Mouse (Mus musculus) urinary bladder, adult 2 months (tissue): Measurements from ENCODE around the gene A730071L15Rik. TPM values are rescaled to one million over a fixed set of nuclear protein-coding genes. Genes with fewer than 3 reads are reported as not detected.

ENCODE experiments used
- DNase-seq: peaks from one replicate; pipeline ENCODE4 v3.0.0; 2022; ENCODE audit warnings: low spot score
- polyA plus RNA-seq: library from polyadenylated mRNA; depleted of rRNA; stranded (reverse); fragments of >200 nt; gene quantifications from 2 replicates; pipeline ENCODE4 v1.2.3, GENCODE M21; 2012; rRNA removed

Gene A730071L15Rik
- polyA plus RNA-seq, result 0.31 and 0.32 TPM in 2 replicates

GRCm38 (mm10) chr11:6199410-6200086 lies at the start of gene A730071L15Rik:
A730071L15Rik (plus strand) TSS chr11:6200029.
- DNase-seq, result no peak

DNA sequence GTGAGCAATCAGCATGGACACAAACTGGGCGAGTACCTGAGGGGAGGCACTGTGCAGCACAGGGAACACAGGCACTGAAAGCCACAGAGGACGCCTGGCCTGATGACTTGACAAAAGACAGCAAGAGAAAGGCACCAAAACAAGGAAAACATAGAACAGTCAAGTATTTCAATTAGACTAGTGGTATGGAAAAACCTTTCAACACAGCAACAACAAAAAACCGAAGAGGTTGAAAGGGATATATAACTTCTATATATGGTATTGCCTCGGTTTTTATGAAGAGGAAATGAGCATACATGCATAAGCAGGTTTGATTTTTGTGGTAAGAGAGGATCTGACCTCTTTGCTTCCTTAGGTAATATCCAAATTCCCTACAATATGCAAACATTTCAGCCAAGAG lies 47.0 kb upstream of the A730071L15Rik start:
- DNase-seq, result no peak

- no peak for DNase-seq
Measured at GRCm38 (mm10) chr11:6154211-6154701, 45.6 kb upstream of the A730071L15Rik start.

GRCm38 (mm10) chr11:6156651-6157050 lies 43.2 kb upstream of the A730071L15Rik start:
- no peak for DNase-seq

DNA sequence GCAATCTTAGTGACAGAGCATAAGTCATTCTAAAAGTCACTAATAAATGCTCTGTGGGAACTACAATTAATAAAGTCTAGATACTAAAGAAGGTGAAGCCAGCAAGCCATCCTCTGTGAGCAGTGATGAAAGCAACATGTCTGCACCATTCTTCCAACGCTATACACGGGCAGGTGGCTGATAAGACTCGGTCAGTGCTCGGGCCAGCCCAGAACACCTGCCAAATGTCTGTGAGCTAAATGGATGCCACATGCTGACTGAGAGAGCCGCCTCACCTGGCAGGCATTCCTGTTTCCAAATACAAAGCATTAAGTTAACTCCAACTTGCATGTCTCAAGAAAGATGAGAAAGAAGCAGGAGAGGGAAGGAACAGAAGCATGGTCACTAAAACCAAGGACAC lies 42.7 kb upstream of the A730071L15Rik start:
- no peak for DNase-seq

GRCm38 (mm10) chr11:6158515-6158914 lies 41.3 kb upstream of the A730071L15Rik start:
- no peak for DNase-seq

DNA sequence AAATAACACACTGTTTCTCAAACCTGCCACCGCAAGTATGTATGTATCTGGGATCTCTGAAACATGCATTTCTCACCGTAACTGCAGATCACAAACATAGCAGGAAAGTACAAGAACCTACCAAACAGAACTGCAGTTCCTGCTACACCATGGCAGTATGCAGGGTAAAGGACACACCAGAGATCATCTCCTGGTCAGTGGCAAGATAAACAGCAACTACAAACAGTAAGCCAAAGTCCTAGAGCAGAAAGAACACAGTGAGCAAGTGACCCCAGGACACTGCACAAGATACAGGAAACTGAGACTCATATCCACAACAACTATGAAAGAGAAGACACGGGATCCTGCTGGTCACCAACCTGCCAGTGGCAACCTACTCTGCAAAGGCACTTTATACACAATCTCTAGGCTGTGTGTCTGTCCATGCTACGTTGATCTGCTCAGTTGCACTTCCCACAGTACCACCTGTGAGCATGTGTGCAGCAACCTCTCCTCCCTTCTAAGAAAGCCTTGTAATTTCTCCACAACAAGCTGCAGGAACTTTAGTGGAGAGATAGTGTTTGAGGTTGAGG lies 40.0 kb upstream of the A730071L15Rik start:
- no peak for DNase-seq

GRCm38 (mm10) chr11:6160663-6161271 lies 39.1 kb upstream of the A730071L15Rik start:
- no peak for DNase-seq

GRCm38 (mm10) chr11:6161549-6161948 lies 38.3 kb upstream of the A730071L15Rik start:
- DNase-seq, result no peak

- no peak for DNase-seq
Measured at GRCm38 (mm10) chr11:6163062-6163461, 36.8 kb upstream of the A730071L15Rik start.

DNA sequence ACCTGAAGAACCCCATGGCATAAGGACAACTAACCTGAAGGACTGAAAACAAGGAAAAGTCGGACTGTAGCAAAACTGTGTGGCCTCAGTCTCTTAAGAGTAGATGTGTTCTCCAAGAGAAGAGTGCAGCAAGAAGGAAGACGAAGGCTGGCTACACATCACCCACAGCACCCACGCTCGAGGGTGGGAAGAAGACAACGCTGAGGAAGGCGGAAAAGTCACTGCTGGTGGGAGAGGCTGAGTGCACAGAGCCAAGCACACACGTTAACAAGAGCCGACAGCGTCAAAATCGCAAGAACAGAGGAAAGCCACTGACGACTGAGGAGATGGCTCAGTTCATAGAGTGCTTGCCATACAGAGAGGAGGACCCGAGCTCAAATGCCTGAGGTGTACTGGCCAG lies 36.1 kb upstream of the A730071L15Rik start:
- DNase-seq, result no peak

GRCm38 (mm10) chr11:6164781-6165180 lies 35.0 kb upstream of the A730071L15Rik start:
- no peak for DNase-seq

DNA sequence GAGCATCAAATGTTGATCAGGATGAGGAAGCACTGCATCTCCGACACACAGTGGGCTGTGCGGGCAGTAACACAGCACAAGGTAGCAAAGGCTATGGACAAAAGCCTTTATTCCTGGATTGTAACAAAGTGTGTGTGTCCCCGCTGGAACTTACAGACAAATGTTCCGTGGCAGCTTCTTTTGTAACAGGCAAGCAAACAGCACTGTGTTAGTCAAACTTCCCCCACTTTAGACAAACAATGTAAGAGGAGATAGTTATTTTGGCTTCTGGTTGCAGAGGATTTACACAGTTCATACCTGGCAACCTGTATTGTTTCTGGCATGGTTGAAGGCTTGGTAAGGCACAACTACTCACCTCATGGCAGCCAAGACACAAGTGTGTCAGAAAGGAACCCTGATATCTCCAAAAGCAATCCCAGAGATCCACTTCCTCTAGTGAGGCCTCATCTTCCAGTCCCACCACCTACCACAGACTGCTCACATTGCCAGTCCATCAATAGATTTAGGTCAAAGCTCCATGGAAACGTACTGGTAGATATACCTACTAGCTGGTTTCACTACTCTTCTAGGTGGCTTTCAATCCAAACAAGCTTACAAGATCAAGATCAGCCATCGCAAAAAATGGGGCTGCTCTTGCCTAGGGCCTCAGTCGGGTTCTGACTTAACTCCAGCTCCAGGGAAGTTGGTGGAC lies 34.3 kb upstream of the A730071L15Rik start:
- no peak for DNase-seq

DNA sequence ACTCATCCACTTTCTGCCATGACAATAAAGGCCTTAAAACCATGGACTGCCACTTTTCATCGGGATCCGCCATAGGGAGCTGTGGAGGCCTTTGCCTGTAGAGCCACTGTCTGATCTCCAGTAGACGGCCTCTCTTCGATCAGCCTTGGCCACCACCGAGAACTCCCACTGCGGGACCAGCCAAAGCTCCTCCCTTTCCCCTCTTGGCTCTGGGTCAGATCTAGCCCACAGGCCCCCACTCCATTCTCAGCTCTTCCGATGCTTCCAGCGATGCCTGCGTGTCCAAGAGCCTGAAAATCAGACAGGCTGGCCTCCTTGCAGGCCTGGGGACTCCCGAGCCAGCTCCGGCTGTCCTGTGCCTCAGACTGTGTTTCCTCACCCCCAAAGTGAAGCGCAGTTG lies 33.5 kb upstream of the A730071L15Rik start:
- no peak for DNase-seq

DNA sequence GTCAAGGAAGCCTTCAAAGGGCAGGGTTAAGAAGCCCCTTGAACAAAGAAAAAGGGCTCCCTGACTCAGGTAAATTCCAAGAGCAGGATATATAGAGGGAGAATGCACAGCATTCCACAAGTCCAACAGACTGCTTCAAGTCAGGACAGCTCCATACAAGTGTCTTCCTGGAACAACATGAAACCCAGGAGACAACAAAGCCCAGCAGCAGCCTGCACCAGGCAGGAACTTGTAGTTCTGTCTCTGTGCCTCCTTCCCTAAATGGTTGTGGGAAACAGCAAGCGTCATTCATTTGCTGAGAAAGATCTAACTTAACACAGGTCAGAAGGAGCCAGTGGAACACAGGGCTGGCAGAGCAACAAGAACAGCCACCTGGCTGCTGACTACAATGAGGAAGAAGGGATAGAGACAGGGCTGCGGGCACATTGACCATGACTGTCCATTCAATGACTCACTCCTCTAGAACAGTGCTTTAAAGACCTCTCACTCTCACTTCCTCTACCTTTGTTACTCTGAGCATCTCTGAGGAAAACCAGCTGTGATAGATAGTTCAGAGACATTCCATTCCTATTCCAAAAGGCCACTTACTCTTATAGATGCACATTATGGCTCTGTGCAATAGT lies 30.7 kb upstream of the A730071L15Rik start:
- no peak for DNase-seq

- DNase-seq, result no peak
Measured at GRCm38 (mm10) chr11:6174719-6175118, 25.1 kb upstream of the A730071L15Rik start.

DNA sequence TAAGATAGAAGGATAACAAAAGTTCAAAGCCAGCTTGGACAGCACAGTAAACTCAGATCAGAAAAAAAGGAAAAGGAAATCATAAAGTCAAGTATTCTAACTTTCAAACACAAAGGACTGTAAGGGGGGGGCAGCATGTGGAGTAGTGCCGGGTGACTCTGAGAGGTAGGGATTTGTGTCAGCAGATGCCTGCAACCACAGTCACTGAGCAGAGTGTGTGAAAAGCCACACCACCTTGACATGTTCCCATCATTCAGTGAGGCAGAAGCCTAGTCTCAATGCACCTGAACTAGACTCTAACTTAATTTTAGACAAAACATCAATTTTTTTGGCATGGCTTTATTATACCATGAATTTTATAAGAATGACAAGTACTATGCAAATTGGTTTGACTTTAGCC lies 24.3 kb upstream of the A730071L15Rik start:
- DNase-seq, result no peak

GRCm38 (mm10) chr11:6177781-6178420 lies 21.9 kb upstream of the A730071L15Rik start:
- no peak for DNase-seq

- DNase-seq, result no peak
Measured at GRCm38 (mm10) chr11:6178673-6179166, 21.1 kb upstream of the A730071L15Rik start.

GRCm38 (mm10) chr11:6179194-6179593 lies 20.6 kb upstream of the A730071L15Rik start:
- DNase-seq, result no peak

DNA sequence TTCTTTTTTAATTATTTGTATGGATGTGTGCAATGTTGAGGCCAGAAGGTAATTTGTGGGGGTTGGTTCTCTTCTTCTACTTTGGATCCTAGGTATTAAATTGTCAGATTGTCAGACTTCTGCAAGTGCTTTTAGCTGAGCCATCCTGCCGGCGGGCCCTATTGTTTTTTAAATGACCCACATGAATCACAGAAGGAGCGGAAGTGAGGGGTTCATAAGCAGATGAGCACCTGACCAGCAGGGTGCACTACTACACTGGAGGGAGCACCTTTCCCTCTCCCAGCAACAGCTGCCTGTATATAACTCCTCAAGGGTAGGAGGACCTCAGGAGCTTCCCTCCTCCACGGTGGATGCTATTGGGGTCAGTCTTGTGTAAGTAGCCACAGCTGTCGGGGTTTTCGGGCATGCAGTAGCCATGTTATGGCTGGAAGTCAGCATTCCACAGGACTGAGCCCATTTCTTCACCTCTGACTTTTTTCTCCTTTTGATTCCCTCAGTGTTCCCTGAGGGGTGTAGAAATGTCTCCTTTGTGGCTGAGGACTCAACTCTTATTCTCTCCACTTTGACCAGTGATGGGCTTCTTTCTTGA lies 18.9 kb upstream of the A730071L15Rik start:
- DNase-seq, result no peak
